Mouse (Mus musculus): ENCODE results near the gene Dnah5. TPM values are rescaled to one million over a fixed set of nuclear protein-coding genes. Genes with fewer than 3 reads are reported as not detected.
A peak's percentile ranks its signal among the peaks of the same experiment; 100 is the strongest.

The Dnah5 gene
- not detected for polyA plus RNA-seq (2017; shearing (Covaris generic))

GRCm38 (mm10) chr15:28203111-28204075 lies at the start of gene Dnah5:
Gene Dnah5 (plus strand): TSS chr15:28203752.
- ATAC-seq: no peak

- ATAC-seq: no peak
These were observed 48.6 kb upstream of the Dnah5 start for GRCm38 (mm10) chr15:28154822-28155501.

- ATAC-seq: peak; percentile 95
These were observed 44.6 kb upstream of the Dnah5 start for GRCm38 (mm10) chr15:28158771-28159489.

- no peak for ATAC-seq
These were observed 41.3 kb upstream of the Dnah5 start for GRCm38 (mm10) chr15:28162291-28162690.

- ATAC-seq: no peak
These were observed 38.3 kb upstream of the Dnah5 start for GRCm38 (mm10) chr15:28165234-28165633.

- ATAC-seq: no peak
These were observed 37.5 kb upstream of the Dnah5 start for GRCm38 (mm10) chr15:28166090-28166489.

- no peak for ATAC-seq
These were observed 24.6 kb upstream of the Dnah5 start for GRCm38 (mm10) chr15:28178951-28179350.

GRCm38 (mm10) chr15:28179556-28179955 lies 24.0 kb upstream of the Dnah5 start:
- no peak for ATAC-seq

- ATAC-seq: peak; percentile 92
These were observed 21.7 kb upstream of the Dnah5 start for GRCm38 (mm10) chr15:28181862-28182261.

- ATAC-seq: no peak
These were observed 21.0 kb upstream of the Dnah5 start for GRCm38 (mm10) chr15:28182567-28182966.

- ATAC-seq: peak; percentile 70
These were observed 15.8 kb upstream of the Dnah5 start for GRCm38 (mm10) chr15:28187472-28188360.

- no peak for ATAC-seq
These were observed 15.1 kb upstream of the Dnah5 start for GRCm38 (mm10) chr15:28188361-28189011.

- ATAC-seq: peak; percentile 85
These were observed 13.9 kb upstream of the Dnah5 start for GRCm38 (mm10) chr15:28189668-28190067.

- no peak for ATAC-seq
These were observed 4.9 kb upstream of the Dnah5 start for GRCm38 (mm10) chr15:28198609-28199008.

- ATAC-seq: no peak
These were observed 1.1 kb downstream of the Dnah5 start for GRCm38 (mm10) chr15:28204626-28205025.

GRCm38 (mm10) chr15:28207545-28207944 lies 4.0 kb downstream of the Dnah5 start:
- ATAC-seq: no peak

- no peak for ATAC-seq
These were observed 9.5 kb downstream of the Dnah5 start for GRCm38 (mm10) chr15:28213057-28213456.

GRCm38 (mm10) chr15:28216358-28216757 lies 12.8 kb downstream of the Dnah5 start:
- ATAC-seq: no peak

GRCm38 (mm10) chr15:28227316-28227715 lies 23.8 kb downstream of the Dnah5 start:
- ATAC-seq: no peak

- ATAC-seq: no peak
These were observed 56.7 kb downstream of the Dnah5 start for GRCm38 (mm10) chr15:28260250-28260649.

GRCm38 (mm10) chr15:28299438-28299837 lies 95.9 kb downstream of the Dnah5 start:
- no peak for ATAC-seq

Data from CD4-positive, CD25-positive, alpha-beta regulatory T cell, adult 4 months (primary cell).